Mouse (Mus musculus) central nervous system, embryonic 18 days (tissue): Measurements from ENCODE around the gene Rpl23a. TPM values are rescaled to one million over a fixed set of nuclear protein-coding genes. Genes with fewer than 3 reads are reported as not detected.

Source experiments
- polyA plus RNA-seq: library from polyadenylated mRNA; depleted of rRNA; stranded (reverse); fragments of >200 nt; gene quantifications from 2 replicates; pipeline ENCODE4 v1.2.3, GENCODE M21; 2012; rRNA removed

The Rpl23a gene
- 2,315 and 2,382 TPM in 2 replicates for polyA plus RNA-seq

DNA sequence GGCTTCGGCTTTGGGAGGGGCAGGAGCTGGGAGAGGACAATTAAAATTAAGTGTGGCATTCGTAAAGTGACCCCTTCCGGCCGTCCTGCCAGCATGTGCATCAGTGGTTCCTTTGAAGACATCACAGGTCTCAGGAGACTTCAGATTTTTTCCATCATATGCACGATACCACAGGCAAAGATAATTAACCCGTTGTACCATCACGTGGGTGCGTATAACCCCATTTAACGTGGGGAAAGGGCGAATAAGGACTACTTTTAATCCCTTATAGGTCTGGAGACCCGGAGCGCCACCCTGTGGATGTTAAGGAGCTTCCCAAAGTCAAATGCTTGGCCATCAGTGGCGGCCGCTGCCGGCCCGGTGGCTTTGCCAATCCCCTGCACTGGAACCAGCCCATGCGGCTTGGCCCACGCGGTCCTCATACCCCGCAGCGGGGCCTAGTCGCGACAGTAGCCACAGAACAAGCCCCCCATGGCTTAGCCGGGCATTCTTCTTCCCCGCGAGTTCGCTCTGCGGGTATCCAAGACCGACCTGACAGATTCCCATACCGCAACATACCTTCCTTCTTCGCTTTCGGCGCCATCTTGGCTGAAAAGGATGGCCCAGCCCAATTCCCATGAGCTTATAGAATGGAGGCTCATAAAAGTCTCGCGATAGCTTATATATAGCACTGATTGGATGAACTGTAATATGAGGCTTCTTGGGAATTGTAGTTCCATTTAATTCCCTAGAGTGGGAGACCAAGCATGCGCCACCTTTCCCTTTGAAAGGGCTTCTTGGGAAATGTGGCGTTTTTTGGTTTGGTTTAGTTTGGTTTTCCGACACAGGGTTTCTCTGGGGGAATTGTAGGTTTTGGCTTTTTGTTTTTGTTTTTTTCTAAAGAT is at the start of gene Rpl23a:
TSS of gene Rpl23a (minus strand) at position 624 of the 884 bp plus-strand sequence.

DNA sequence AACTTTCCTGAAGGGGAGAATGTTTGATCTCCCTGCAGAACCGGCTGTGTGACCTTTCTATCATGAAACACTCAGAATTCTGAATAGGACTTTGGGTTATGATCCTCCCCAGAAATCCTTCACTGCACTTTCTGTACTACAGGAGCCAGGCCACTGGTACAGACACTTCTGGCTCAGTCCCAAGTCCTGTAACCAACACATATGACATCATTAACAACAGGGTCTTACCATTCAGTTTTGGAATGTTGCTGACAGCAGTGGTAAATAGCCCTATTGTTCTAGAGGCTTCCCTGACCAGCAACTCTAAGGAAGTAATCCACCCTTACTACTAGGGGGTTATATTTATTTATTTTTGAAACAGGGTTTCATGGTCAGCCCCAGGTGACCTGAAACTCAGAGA is 9.7 kb upstream of the Rpl23a start, which contains the start of gene Proca1:
TSS of gene Proca1 (plus strand) at position 280 of the 400 bp plus-strand sequence.

DNA sequence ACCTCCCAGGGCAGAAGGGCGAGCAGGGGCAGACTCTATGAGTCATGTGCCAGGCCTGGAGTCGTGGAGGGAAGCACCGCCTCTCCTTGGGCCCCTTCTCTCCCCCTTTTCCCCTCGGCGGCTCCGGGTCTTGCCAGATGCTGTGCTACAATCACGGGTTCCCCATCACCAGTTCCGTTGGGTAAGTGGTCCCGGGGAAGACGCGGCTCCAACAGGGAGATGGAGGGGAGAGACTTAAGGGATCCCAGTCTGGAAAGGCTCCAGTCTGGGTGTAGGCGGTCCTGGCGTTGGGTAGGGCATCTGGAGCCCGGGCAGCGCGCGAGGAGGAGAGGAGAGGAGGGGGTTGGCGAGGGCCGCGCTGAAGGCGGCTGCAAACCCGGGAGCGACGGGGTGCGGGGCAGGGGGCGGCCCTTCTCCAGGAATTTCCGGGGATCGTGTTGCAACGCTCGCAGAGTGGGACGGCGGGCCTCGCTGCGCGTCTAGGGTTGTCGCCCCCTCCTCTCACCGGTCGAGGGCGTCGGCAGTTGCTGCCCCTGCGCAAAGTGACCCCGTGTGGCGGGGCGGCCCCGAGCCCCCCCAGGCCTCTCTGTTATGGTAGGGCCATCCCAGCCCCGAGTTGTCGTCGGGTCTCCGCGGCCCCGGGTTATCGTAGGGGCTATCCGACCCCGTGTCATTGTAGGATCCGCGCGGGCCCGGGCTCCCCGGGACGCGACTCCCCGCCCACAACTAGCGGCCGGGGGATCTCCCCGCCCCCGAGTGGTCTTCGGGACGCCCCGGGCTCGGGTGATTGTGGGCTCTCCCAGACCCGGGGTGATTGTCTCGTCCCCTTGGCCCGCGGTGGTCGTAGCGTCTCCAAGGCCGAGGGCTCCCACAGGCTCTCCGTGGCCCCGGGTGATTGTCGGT is 5.2 kb upstream of the Rpl23a start, which contains the start of gene Rab34:
TSS of gene Rab34 (plus strand) at position 100 of the 903 bp plus-strand sequence.

DNA sequence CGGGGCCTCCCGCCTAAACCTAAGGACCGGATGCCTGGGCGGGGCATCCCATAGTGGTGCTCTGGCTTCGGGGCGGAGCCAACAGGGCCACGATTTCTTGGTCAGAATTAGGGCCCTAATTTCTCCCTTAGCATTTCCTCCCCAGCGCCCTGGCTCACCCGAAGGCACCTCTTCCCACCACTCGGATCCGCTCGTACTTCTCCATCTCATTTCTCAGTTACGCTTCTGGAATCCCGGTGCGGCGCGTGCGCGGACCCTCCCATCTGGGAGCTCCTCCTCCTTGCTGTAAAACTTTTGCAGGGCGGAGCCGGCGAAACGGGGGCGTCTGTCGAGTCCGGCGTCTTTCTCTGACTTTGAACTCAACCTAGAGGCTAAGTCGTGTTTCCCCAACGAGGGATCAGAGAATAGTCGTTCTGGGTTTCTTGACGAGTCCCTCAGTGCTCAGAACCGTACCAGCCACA is 7.0 kb downstream of the Rpl23a start, which contains the start of the genes Nek8 and Tlcd1:
TSS of gene Nek8 (minus strand) at position 274 of the 461 bp plus-strand sequence.
TSS of gene Tlcd1 (plus strand) at position 310 of the 461 bp plus-strand sequence.

DNA sequence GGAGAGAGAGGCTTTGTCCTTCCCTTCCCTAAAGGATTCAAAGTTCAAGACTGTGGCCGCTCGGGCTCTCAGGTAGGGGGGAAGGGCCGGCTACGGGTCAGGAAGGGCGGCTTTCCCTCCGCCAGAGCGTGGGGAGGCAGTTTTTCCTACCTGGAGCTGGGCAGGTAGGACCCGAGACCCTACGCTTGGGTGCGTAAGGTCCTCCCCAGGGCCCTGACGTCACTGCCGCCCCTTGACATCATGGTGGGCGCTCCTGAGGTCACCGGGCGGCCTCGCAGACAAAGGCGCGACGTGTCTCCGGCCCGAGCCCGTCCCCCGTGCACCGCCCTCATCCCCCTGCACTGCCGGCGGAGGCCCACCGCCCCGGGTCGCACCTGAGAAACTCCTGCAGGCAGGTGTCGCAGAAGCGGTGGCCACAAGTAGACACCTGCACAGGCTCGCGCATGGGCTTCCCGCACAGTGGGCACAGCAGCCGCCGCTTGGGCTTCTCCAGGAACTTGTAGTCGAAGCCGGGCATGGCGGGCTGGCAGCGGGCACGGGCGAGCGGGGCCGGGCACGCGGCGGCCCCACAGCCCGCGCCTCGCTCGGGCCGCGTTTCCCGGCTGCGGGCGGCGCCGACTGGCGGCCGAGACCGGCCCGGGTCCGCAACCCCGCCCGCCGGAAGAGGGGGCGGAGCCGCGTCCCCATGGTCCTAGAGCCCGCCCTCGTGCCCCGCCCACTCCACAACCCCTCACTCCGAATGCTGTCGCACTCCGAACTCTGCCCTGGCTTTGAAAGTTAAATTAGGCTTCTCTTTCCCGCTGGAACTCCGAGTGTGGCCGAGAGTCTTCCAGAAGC is 18.2 kb downstream of the Rpl23a start, which contains the start of gene Traf4:
TSS of gene Traf4 (minus strand) at position 666 of the 837 bp plus-strand sequence.

Other genes with a start within 250 kb of the Rpl23a start
- 48.9 and 50.9 TPM in 2 replicates for gene Phf12, start 200.8 kb downstream of the Rpl23a start, polyA plus RNA-seq
- 33.6 and 35.9 TPM in 2 replicates for gene Dhrs13, start 151.3 kb downstream of the Rpl23a start, polyA plus RNA-seq
- 123 TPM in 2 replicates for gene Flot2, start 145.7 kb downstream of the Rpl23a start, polyA plus RNA-seq
- gene Eral1, start 103.2 kb downstream of the Rpl23a start, polyA plus RNA-seq, result 29.6 and 30.0 TPM in 2 replicates
- gene Fam222b, start 88.9 kb downstream of the Rpl23a start, polyA plus RNA-seq, result 13.8 and 15.8 TPM in 2 replicates
- gene Traf4, start 18.0 kb downstream of the Rpl23a start, polyA plus RNA-seq, result 141 and 143 TPM in 2 replicates
- gene Nek8, start 6.9 kb downstream of the Rpl23a start, polyA plus RNA-seq, result 9.7 and 10.5 TPM in 2 replicates
- 25.7 and 26.5 TPM in 2 replicates for gene Tlcd1, start 6.9 kb downstream of the Rpl23a start, polyA plus RNA-seq
- 96.9 and 97.7 TPM in 2 replicates for gene Rab34, start 4.8 kb upstream of the Rpl23a start, polyA plus RNA-seq
- 1.9 and 2.1 TPM in 2 replicates for gene Proca1, start 9.8 kb upstream of the Rpl23a start, polyA plus RNA-seq
- 126 and 141 TPM in 2 replicates for gene Sdf2, start 62.2 kb upstream of the Rpl23a start, polyA plus RNA-seq
- 18.7 and 22.1 TPM in 2 replicates for gene Supt6, start 62.4 kb upstream of the Rpl23a start, polyA plus RNA-seq
- 57.1 and 65.9 TPM in 2 replicates for gene 2610507B11Rik, start 78.2 kb upstream of the Rpl23a start, polyA plus RNA-seq
- gene BC030499, start 107.3 kb upstream of the Rpl23a start, polyA plus RNA-seq, result 0.26 and 0.44 TPM in 2 replicates
- gene Spag5, start 117.9 kb upstream of the Rpl23a start, polyA plus RNA-seq, result 12.0 and 13.5 TPM in 2 replicates
- 166 and 179 TPM in 2 replicates for gene Aldoc, start 139.4 kb upstream of the Rpl23a start, polyA plus RNA-seq
- gene Pigs, start 144.8 kb upstream of the Rpl23a start, polyA plus RNA-seq, result 56.9 and 57.1 TPM in 2 replicates
- gene Unc119, start 159.9 kb upstream of the Rpl23a start, polyA plus RNA-seq, result 138 and 147 TPM in 2 replicates
- not detected in 2 replicates for gene Foxn1, start 203.0 kb upstream of the Rpl23a start, polyA plus RNA-seq
- not detected in 2 replicates for gene Slc13a2, start 238.6 kb upstream of the Rpl23a start, polyA plus RNA-seq